Mouse (Mus musculus) inflammation-experienced regulatory T-cells, adult 6 months (primary cell): ENCODE data around the gene Fshb. TPM values are rescaled to one million over a fixed set of nuclear protein-coding genes. Genes with fewer than 3 reads are reported as not detected.

Experiments
- ATAC-seq: one replicate; pipeline ENCODE4 v1.8.0; 2017
- polyA plus RNA-seq, 3 experiments: library from polyadenylated mRNA; unstranded; fragments of 100-300 nt; shearing (Covaris generic); gene quantifications; one replicate each; pipeline ENCODE4 v1.2.1; 2017

Gene Fshb
- not detected for polyA plus RNA-seq

DNA sequence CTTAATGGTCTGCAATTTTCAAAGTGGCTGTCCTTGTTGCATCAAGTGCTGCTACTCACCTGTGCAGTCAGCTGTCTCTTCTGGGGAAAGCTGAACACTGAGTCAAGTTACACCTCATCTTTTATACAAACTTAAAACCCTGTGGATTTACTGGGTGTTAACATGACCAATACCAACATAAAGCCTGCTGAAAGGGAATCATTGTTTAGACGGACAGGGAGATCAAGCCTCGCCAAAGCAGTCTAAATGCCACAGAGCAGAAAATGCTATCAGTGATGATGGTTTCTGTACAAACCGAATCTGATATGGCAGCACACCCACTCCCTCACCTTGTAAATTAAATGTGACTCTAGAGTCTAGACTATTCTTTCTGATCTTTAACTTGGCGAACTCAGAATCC lies at the start of gene Fshb:
Gene Fshb (minus strand): TSS at position 101 of the 400 bp plus-strand sequence.
- no peak for ATAC-seq

DNA sequence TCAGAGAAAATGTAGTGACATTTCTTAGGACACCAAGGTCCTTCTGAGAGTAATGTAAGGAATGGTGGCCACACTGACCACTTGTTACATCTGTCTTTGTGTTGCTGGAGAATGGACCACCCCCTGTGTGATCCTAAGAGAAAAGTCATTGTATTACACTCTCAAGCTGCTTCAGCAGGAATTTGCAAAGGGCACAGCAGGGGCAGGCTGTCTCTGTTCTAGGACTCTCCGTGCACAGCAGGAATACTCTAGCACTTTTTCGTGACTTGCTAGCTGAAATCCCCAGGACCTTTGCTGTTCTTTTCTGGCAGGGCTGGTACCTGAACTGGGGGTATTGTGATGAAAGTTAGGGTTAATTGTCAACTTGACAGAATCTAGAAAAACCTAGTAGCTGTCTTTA lies 24.8 kb upstream of the Fshb start:
- no peak for ATAC-seq

DNA sequence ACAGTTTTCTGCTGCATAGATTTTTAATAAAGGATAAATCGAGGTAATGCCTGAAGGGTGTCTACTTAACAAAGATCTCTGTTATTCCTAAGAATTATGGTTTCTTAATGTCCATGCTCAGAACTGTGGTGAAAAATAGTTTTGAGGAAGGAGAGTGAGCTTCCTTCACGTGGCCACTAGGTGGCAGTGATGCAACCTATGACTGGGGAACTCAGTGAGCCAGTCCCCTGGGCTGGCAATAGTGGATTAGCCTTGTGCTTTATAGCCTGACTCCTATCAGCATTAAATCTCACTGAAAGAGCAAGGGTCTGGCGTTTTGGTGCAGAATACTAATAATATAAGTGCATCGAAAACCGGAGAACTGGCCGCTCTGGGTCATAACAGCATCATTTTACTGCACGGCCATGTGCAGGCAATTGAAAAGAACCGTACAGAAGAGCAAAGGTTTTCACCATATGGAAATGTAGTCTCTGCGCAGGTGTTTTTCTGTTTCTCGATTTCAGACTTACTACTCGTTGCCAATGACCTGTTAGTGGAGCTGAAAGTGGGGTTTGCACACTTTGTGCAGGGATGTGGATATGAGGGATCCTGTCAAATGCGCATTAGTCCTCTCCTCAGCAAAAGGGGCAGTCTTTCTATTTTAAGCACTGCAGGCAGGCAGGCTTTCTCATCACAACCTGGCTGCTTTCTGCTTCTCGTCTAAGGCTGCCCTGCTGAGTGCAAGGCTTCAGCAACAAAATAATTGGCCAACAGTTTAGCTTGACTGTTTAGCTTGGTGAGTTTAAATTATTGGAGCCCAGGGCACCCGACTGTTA lies 23.8 kb upstream of the Fshb start:
- no peak for ATAC-seq

DNA sequence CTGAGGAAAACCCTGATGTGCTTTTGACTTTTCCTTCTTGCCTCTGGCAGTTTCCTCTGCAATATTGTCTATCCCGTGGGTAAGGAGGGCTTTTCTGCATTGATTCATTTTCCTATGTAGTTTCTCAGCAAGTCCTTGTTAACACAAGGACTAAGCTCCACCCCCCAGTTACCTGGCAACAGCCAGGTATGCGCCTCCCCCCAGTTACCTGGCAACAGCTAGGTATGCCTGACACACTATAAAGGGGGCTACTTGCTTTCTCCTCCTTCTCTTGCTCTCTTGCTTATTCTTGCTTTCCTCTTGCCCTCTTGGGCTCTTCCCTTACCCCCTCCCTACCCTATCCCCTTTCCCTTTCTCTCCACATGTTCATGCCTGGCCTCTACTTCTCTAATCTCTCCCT lies 3.8 kb upstream of the Fshb start:
- no peak for ATAC-seq

DNA sequence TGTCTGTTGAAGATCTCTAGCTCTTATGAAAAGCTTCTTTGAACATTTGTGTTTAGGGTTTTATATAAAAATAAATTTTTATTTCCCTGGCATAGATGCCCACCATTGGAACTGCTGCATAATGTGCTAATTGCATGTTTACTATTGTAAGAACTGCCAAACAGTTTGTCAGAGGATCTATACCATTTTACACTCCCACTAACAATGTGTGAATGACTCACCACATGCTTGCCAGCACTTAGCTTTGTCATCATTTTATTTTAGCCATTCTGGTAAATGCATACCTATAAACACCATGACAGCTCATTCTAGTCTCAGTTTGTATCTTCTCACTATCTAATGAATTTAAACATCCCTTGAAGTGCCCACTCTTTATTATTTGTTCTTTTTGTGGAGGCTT lies 13.5 kb downstream of the Fshb start:
- no peak for ATAC-seq

DNA sequence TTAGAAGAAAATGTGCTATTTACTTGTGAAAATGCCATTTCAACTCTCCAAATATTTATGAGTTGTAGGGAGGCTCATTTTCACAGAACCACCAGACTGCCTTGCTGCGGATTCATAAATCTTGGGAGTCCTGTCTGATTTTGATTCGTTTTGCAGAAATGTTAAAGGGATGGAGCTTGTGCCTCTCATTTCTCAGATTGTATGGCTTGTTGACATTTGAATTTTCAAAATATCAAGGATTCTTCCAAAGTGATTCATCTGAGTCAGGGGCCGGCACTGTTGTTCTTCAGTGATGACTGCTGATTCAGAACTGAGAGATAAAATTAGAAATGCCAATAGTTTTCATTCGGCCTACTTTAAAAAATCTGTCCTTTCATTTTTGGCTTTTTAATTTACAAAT lies 18.6 kb downstream of the Fshb start:
- ATAC-seq: no peak

DNA sequence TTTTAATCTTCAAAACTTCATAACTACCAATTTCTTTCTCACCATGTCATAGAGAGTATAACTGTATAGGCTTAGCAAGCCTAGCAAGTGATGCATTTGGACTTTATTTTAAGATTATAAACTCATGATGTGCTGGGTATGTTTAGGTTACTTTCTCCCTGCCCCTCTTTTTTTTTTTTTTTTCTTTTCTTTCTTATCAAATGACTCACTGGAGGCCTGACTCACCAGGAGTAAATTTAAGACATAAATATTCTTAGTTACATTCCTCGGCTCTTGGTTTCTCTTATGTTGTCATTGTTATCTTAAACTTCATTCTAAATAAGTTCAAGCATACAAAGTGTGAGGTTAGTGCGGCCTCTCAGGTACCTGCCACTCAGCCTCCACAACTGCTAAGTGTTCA lies 23.5 kb downstream of the Fshb start:
- no peak for ATAC-seq

DNA sequence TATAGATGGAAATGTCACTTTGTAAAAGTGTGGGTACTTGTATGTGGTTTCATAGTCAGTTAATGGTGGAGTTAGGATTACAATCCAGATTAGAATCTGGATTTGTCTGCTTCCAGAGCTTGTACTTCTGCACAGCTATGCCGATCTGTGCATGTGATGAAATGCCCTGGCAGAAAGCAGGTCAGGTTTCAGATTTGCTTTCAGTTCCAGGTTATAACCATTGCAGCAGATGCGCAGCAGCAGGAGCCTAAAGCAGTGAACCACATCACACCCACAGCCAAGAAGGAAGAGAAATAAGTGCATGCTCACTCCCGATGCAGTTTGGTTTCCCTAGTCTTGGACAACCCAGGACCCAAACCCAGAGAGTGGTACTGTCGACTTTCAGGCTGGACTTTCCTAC lies 34.8 kb downstream of the Fshb start:
- ATAC-seq: no peak

DNA sequence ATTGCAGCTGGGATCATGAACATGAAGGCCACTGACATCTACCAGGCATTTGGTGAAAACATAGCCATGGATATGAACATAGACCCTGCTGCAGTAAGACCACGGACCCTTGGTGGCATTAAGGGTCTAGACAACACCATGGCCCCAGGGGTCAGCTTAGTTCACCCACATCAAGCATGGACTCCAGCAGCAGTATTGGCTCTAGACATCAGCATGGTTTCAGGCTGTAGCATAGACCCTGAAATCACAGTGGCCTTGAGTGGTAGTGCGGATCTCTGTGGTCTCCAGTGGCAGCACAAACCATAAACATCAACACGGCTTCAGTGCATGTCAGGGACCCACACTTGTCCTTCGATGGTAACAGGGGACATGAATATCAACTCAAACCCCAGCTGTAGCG lies 36.7 kb downstream of the Fshb start:
- no peak for ATAC-seq

DNA sequence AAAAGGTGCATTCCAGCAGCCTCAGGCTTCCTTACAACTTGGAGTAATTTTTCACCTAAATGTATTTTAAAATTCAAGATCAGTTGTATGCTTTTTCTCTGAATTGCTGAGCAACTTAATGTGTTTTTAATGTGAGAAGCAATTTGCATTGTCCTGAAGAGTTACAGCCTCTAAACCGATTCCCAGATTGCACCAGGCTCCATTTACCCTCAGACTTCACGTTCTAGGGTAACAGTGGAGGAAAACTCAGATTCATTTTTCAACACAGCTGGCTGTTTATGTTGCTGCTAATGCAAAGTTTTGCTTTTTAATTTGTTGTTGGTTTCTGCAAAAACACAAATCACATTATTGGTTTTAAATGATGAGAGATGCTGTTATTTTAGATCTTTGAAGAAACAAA lies 40.1 kb downstream of the Fshb start:
- no peak for ATAC-seq

DNA sequence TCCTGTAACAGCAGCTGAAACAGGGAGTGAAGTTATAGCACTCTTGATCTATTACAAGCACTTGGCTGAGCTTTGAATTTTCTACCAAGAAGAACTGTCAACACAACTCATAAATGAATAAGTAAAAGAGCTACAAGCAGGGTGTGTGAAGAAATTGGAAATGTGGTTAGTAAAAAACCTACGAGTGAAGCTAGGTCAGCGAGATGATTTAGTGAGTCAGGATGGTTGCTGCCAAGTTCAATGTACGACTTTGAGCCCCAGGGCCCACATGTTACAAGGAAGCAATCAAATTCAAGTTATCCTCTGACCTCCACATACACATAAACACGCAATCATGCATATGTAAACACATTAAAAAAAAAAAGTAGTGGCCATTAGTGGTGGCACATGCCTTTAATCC lies 46.3 kb downstream of the Fshb start:
- ATAC-seq: no peak

DNA sequence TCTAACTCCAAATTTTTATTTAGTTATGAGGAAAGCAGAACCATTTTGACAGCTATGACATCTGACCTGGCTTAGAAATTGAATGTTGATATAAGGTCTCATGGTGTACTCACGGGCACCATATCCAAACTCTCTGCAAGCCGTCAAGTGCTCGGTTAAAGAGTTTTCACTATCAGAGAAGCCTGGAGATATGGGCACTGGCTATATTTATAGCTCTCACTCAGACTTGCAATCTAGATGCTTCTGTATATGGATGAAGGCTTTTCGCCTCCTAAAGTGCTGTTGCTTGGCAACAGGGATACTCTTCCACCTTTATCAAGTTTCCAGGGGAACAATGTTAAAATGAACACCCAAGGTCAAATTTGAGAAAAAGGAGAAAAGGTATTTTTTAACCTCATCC lies 47.1 kb downstream of the Fshb start:
- no peak for ATAC-seq

DNA sequence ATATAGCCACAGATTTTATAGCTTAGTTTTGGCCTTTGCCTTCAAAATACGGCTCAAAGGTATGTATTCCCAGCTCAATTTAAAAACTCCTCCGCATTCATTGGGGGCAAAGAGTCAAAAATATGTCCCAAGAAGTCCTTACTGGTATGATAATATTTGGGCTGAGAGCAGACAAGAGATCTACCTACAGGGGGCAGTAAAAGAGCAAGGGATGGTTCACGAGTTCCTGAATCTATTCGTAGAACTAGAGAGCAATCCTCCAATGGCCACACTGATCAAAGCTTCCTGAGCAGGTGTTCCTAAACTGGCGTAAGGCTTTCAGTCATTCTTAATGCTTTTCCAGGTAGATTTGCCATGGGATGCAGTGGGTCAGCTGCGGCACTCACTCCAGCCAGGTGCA lies 49.3 kb downstream of the Fshb start:
- no peak for ATAC-seq

DNA sequence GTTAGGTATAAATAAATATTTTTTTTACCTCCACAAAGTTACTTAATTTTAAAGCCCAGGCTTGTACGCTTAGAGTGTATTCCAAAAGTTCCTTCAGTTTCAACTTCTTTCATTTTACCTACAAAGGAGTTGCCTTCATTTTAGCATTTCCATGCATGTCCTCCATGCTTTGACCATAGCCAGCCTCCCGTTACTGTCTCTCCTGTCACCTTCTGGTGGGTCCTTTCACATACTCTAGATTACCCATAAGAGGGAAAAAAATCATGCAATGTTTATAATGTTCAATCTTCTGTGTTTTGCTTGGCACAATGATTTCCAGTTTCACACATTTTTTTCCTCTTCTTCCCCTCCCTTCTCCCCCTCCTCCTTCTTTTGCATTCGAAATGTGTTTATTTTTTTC lies 53.1 kb downstream of the Fshb start:
- no peak for ATAC-seq

Other genes with a start within 250 kb of the Fshb start
- gene Arl14ep, start 85.2 kb downstream of the Fshb start, polyA plus RNA-seq: 10 to 100 TPM; 31.9 to 38.3 (median 36.1) TPM
- not detected for gene Kcna4, start 231.0 kb upstream of the Fshb start, polyA plus RNA-seq